Mouse (Mus musculus) megakaryocyte, embryonic 14.5 days (primary cell): Measurements from ENCODE around the gene Lrrn4cl.

Experiments
- FLI1 ChIP-seq: IDR thresholded peaks from 2 replicates; pipeline ENCODE4 v1.6.1; 2012; ENCODE audit warnings: low read length, inconsistent platforms, mixed read lengths
- GATA1 ChIP-seq: IDR thresholded peaks from 3 replicates; pipeline ENCODE4 v1.6.1; 2012; ENCODE audit warnings: mixed read lengths, low read length, inconsistent platforms, borderline replicate concordance

GRCm38 (mm10) chr19:8820424-8820956 is 30.1 kb upstream of the Lrrn4cl start:
- TF ChIP-seq GATA1: no peak
- TF ChIP-seq FLI1: no peak
